ENCODE assay signal across 8 mouse cellular contexts in the genomic region with DNA sequence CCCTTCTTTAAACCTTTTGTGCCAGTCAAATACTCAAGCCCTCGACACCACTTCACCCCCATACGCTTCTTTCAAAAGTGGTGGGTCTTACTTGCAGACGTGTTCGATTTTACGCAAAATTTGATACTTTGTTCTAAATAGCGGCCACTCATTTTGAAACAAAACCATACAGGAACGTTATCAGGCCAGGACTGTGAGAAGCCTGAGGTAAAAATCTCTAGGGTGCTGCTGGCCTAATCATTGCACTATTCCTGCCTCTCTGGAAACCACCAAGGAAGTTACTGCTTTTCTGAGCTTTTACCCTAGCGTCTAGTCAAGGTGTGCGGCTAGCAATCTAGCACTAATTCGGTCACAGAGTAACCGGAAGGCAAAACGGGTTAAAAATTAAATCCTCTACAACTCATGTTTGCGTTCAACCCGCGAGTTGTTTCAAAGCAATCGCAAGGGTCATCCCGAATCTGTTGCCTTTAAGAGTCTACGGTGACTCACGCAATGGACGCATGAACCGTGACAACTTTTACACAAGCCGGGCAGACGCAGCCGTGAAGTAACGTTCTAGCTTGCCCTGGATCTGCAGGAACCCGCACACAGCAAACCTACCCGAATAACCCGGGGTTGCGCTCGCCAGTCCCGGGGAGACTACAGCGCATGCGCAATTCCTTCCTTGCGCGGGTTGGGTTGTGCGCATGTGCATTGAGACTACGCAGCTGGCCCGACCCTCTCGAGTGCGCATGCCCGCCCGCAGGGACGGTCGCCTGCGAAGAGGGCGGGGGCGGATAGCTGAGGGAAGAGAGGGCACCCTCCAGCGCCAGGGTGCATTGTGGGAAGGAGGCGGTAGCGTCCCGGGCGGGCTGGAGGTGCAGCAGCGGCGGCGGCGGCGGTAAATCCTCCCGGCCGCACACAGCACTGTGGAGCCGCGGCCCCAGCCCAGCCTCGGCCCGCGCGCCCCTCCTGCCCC. TPM values are rescaled to one million over a fixed set of nuclear protein-coding genes. Genes with fewer than 3 reads are reported as not detected.
DNase-seq lines count a peak whose midpoint lies in the region; ATAC-seq and TF ChIP-seq lines count a peak whose summit lies in the region.

Gene Thap12 (plus strand): TSS at position 821 of the 958 bp plus-strand sequence.

- TF ChIP-seq POLR2A in kidney, adult 2 months (IDR thresholded peaks at IDR 0.05; ENCODE audit: low read depth, low read length) = peak; percentile 81
- TF ChIP-seq POLR2A in spleen, adult 2 months (IDR thresholded peaks at IDR 0.05; ENCODE audit: low read depth, low read length) = peak; percentile 77

- H3K4me3 ChIP-seq in embryonic facial prominence, embryonic 13.5 days = peak within 1 kb of the TSS; percentile 97
- peak within 1 kb of the TSS; percentile 88 for H3K4me3 ChIP-seq in kidney, adult 2 months (ENCODE audit: insufficient read depth, low read depth, low read length)
- peak within 1 kb of the TSS; percentile 98 for H3K4me3 ChIP-seq in limb, embryonic 12.5 days (replicated peaks)
- H3K4me3 ChIP-seq in midbrain, embryonic 15.5 days = peak within 1 kb of the TSS; percentile 89
- peak within 1 kb of the TSS; percentile 73 for H3K4me3 ChIP-seq in spleen, adult 2 months (ENCODE audit: extremely low read depth, insufficient read depth, insufficient read length)

- 3% methylated on average over 62 of the region's 65 CpGs for WGBS in embryonic facial prominence, embryonic 13.5 days
- under 1% methylated on average over 65 of the region's 65 CpGs for WGBS in kidney, adult 2 months
- 4% methylated on average over 49 of the region's 65 CpGs for WGBS in limb, embryonic 12.5 days
- 2% methylated on average over 65 of the region's 65 CpGs for WGBS in midbrain, embryonic 15.5 days
- 1% methylated on average over 65 of the region's 65 CpGs for WGBS in spleen, adult 2 months

- peak; percentile 96 for DNase-seq in 3134 (ENCODE audit: extremely low read depth, insufficient read length, low spot score)
- peak; percentile 99 for DNase-seq in adrenal gland, postnatal 36 days
- DNase-seq in heart, adult 18-20 months = peak; percentile 99 to 100
- DNase-seq in kidney, adult 2 months = peak; percentile 99
- DNase-seq in spleen, adult 2 months (ENCODE audit: low read depth in 1 of 2, low spot score in 2 of 2) = peak; percentile 97 to 100

- peak within 1 kb of the TSS; percentile 82 for H3K4me2 ChIP-seq in embryonic facial prominence, embryonic 13.5 days
- peak within 1 kb of the TSS; percentile 73 for H3K4me2 ChIP-seq in limb, embryonic 12.5 days
- H3K4me2 ChIP-seq in midbrain, embryonic 15.5 days = peak within 1 kb of the TSS; percentile 68

- H3K27ac ChIP-seq in embryonic facial prominence, embryonic 13.5 days = peak within 1 kb of the TSS; percentile 90
- peak within 1 kb of the TSS; percentile 94 for H3K27ac ChIP-seq in kidney, adult 2 months (ENCODE audit: insufficient read depth, low read depth, low read length)
- peak within 1 kb of the TSS; percentile 86 for H3K27ac ChIP-seq in limb, embryonic 12.5 days
- H3K27ac ChIP-seq in midbrain, embryonic 15.5 days = peak within 1 kb of the TSS; percentile 77
- peak within 1 kb of the TSS; percentile 78 for H3K27ac ChIP-seq in spleen, adult 2 months (ENCODE audit: insufficient read depth, low read length)

- H3K27me3 ChIP-seq in embryonic facial prominence, embryonic 13.5 days = no peaks in the 10 kb centered on the region
- H3K27me3 ChIP-seq in kidney, adult 2 months (replicated peaks; ENCODE audit: control insufficient read depth, insufficient read depth, low read length) = no peaks in the 10 kb centered on the region
- no peaks in the 10 kb centered on the region for H3K27me3 ChIP-seq in limb, embryonic 12.5 days
- no peaks in the 10 kb centered on the region for H3K27me3 ChIP-seq in midbrain, embryonic 15.5 days (replicated peaks)
- H3K27me3 ChIP-seq in spleen, adult 2 months (ENCODE audit: control insufficient read depth, insufficient read depth, low read length) = no peaks in the 10 kb centered on the region

- no peaks in the 10 kb centered on the region for H3K9me3 ChIP-seq in embryonic facial prominence, embryonic 13.5 days
- H3K9me3 ChIP-seq in limb, embryonic 12.5 days = no peaks in the 10 kb centered on the region
- no peaks in the 10 kb centered on the region for H3K9me3 ChIP-seq in midbrain, embryonic 15.5 days

- ATAC-seq in embryonic facial prominence, embryonic 13.5 days (ENCODE audit: insufficient number of reproducible peaks, insufficient read depth, low FRiP score, low TSS enrichment, low read depth) = peak; percentile 96
- ATAC-seq in limb, embryonic 12.5 days (ENCODE audit: insufficient number of reproducible peaks, insufficient read depth, low FRiP score, low TSS enrichment, low read depth) = peak; percentile 98
- peak; percentile 99 for ATAC-seq in midbrain, embryonic 15.5 days (replicated peaks)

- peak within 1 kb of the TSS; percentile 96 for H3K9ac ChIP-seq in embryonic facial prominence, embryonic 13.5 days
- peak within 1 kb of the TSS; percentile 93 for H3K9ac ChIP-seq in limb, embryonic 12.5 days (replicated peaks)
- H3K9ac ChIP-seq in midbrain, embryonic 15.5 days = peak within 1 kb of the TSS; percentile 87

- TF ChIP-seq CTCF in kidney, adult 2 months (conservative IDR thresholded peaks at IDR 0.05; ENCODE audit: insufficient read depth, insufficient read length, low read depth, low read length) = no peak; the same call in 1 of the 2 replicates
- peak; percentile 56; the same call in 1 of the 2 replicates for TF ChIP-seq CTCF in spleen, adult 2 months (IDR thresholded peaks at IDR 0.05; ENCODE audit: extremely low read depth, insufficient read depth, insufficient read length, insufficient replicate concordance)

- H3K4me1 ChIP-seq in embryonic facial prominence, embryonic 13.5 days = peaks cover 25% of the 10 kb centered on the region
- peaks cover 7% of the 10 kb centered on the region; the same call in 1 of the 2 replicates for H3K4me1 ChIP-seq in kidney, adult 2 months (ENCODE audit: control insufficient read depth, insufficient read depth, low read length)
- peaks cover 25% of the 10 kb centered on the region for H3K4me1 ChIP-seq in limb, embryonic 12.5 days (replicated peaks)
- peaks cover 27% of the 10 kb centered on the region for H3K4me1 ChIP-seq in midbrain, embryonic 15.5 days
- H3K4me1 ChIP-seq in spleen, adult 2 months (ENCODE audit: control insufficient read depth, insufficient read depth, insufficient read length) = peaks cover 3% of the 10 kb centered on the region; the same call in 1 of the 2 replicates

- H3K36me3 ChIP-seq in embryonic facial prominence, embryonic 13.5 days = no peaks in the 10 kb centered on the region
- no peaks in the 10 kb centered on the region for H3K36me3 ChIP-seq in kidney, adult 2 months (ENCODE audit: control insufficient read depth, insufficient read depth, low read length)
- H3K36me3 ChIP-seq in limb, embryonic 12.5 days = no peaks in the 10 kb centered on the region
- no peaks in the 10 kb centered on the region for H3K36me3 ChIP-seq in midbrain, embryonic 15.5 days (replicated peaks)
- H3K36me3 ChIP-seq in spleen, adult 2 months (ENCODE audit: control insufficient read depth, insufficient read depth, low read length) = no peaks in the 10 kb centered on the region

RNA-seq across cellular contexts. Expression of gene Thap12, which starts in this region (rescaled TPM):
- total RNA-seq in adrenal gland, postnatal 36 days (2021) = 10 to 100 TPM; 67.2 to 72.9 TPM
- 71.7 and 75.8 TPM in 2 replicates for polyA plus RNA-seq in embryonic facial prominence, embryonic 13.5 days (2015; fragmentation: Nextera tagmentation; extraction: Ambion mirVana)
- total RNA-seq in heart, adult 18-20 months (2021) = 10 to 100 TPM; 77.9 to 83.9 TPM
- polyA plus RNA-seq in kidney, adult 2 months (2012; rRNA removed) = 12.3 and 13.3 TPM in 2 replicates
- polyA plus RNA-seq in limb, embryonic 12.5 days (2016; fragmentation: Nextera tagmentation; extraction: Ambion mirVana) = 85.5 and 89.9 TPM in 2 replicates
- 44.2 and 47.1 TPM in 2 replicates for polyA plus RNA-seq in midbrain, embryonic 15.5 days (2015; fragmentation: Nextera tagmentation; extraction: Ambion mirVana)
- polyA plus RNA-seq in spleen, adult 2 months (2012; rRNA removed) = 4.2 and 5.0 TPM in 2 replicates

Comparison
In these comparisons a context has a peak if more than half of its experiments do, and no peak if none do; other contexts are left out.
1. Peak in every context shown above with its lines: DNase-seq, ATAC-seq, H3K4me3 ChIP-seq and H3K27ac ChIP-seq.